Mouse (Mus musculus) kidney, postnatal 0 days (tissue): ENCODE measurements around the gene Ucp2. TPM values are rescaled to one million over a fixed set of nuclear protein-coding genes. Genes with fewer than 3 reads are reported as not detected.
A peak's percentile ranks its signal among the peaks of the same experiment; 100 is the strongest.

Experiments
- ATAC-seq: fragments of 200-750 bp; cut with Nextera tagmentation; replicated peaks from 2 replicates; pipeline ENCODE4 v1.8.0; 2017; ENCODE audit warnings: low read depth, moderate number of reproducible peaks, moderate TSS enrichment, moderate library complexity; ENCODE audit not compliant: low FRiP score
- DNase-seq: peaks from one replicate; pipeline ENCODE4 v3.0.0-alpha.2; 2016; ENCODE audit warnings: low spot score
- H3K27ac ChIP-seq: fragments of 300-500 bp; sonication (generic); 2 replicates; pipeline ENCODE4 v1.5.1; 2014; ENCODE audit warnings: mild to moderate bottlenecking
- H3K27me3 ChIP-seq: fragments of 300-500 bp; sonication (generic); 2 replicates; pipeline ENCODE4 v1.6.1; 2014; ENCODE audit warnings: low read length, mixed read lengths; ENCODE audit not compliant: insufficient read depth
- H3K36me3 ChIP-seq: fragments of 300-500 bp; sonication (generic); 2 replicates; pipeline ENCODE4 v1.6.1; 2014; ENCODE audit warnings: low read length, mixed read lengths; ENCODE audit not compliant: insufficient read depth
- H3K4me1 ChIP-seq: fragments of 300-500 bp; sonication (generic); replicated peaks from 2 replicates; pipeline ENCODE4 v1.6.1; 2014; ENCODE audit warnings: antibody characterized with exemption, low read length, mixed read lengths; ENCODE audit not compliant: insufficient read depth
- H3K4me2 ChIP-seq: fragments of 300-500 bp; sonication (generic); 2 replicates; pipeline ENCODE4 v1.6.1; 2014; ENCODE audit warnings: mild to moderate bottlenecking, low read length, moderate library complexity, mixed read lengths
- H3K4me3 ChIP-seq: fragments of 300-500 bp; sonication (generic); replicated peaks from 2 replicates; pipeline ENCODE4 v1.5.1; 2014; ENCODE audit warnings: low read depth, low read length
- H3K9ac ChIP-seq: fragments of 300-500 bp; sonication (generic); 2 replicates; pipeline ENCODE4 v1.6.1; 2014; ENCODE audit warnings: low read depth, low read length
- H3K9me3 ChIP-seq: fragments of 300-500 bp; sonication (generic); replicated peaks from 2 replicates; pipeline ENCODE4 v1.6.1; 2016; ENCODE audit warnings: low read length, inconsistent platforms, mixed read lengths
- CTCF ChIP-seq: IDR thresholded peaks from 2 replicates; pipeline ENCODE4 v1.5.1; 2016; ENCODE audit warnings: antibody characterized with exemption, low read depth, mild to moderate bottlenecking, moderate library complexity
- WGBS: fragments of 180-500 bp; shearing (Covaris S2); extraction: QIAGEN DNeasy Blood & Tissue Kit; methylation state at CpG from one replicate; pipeline ENCODE4 v1.1.7; 2014; 5-methylcytosine and 5-hydroxymethylcytosine counted together
- polyA plus RNA-seq: library from polyadenylated mRNA; unstranded; fragments of >200 nt; fragmentation: Nextera tagmentation; extraction: Ambion mirVana; gene quantifications from 2 replicates; pipeline ENCODE4 v1.2.1, GENCODE M21; 2015

Ucp2 gene
- polyA plus RNA-seq, 1 experiment from 2014 or later, result 274 TPM

DNA sequence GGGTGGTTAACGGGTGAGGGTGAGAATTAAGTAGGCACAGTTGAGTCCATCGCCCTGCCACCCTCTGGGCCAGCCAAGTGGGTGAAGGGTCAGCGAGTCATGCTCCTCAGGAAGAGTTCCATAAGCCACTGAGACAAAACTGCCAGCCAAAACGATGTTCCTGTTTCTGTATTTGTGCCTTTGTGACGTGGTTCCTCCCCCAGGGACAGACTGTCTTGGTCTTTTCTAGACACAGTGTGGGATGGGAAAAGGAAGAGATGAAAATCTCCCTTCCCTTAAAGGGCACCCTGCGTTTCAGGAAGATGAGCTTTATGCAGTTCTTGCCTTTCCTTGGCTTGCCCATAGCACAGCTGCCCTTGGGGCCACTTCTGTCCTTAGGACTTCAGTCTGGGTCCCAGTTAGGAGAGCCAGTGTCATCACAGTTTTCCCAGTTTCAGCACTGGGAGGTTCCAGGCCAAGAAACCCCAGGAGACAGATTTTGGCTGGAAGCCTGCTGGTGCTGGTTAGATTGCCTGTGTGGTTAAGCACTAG, 31.5 kb upstream of the Ucp2 start:
- no peak for DNase-seq
- Histone ChIP-seq H3K4me3 (no peak overlapping the region), H3K9me3 (no peaks in the 10 kb centered on the region), H3K4me1 (peaks cover 10% of the 10 kb centered on the region; the same call in 1 of the 2 replicates), H3K27ac (no peak overlapping the region), H3K9ac (no peak overlapping the region), H3K4me2 (no peak overlapping the region), H3K36me3 (peaks cover 11% of the 10 kb centered on the region; the same call in 1 of the 2 replicates), H3K27me3 (no peaks in the 10 kb centered on the region)
- no peak for TF ChIP-seq CTCF
- WGBS, result 74% methylated on average over 6 of the region's 6 CpGs
- no peak for ATAC-seq

DNA sequence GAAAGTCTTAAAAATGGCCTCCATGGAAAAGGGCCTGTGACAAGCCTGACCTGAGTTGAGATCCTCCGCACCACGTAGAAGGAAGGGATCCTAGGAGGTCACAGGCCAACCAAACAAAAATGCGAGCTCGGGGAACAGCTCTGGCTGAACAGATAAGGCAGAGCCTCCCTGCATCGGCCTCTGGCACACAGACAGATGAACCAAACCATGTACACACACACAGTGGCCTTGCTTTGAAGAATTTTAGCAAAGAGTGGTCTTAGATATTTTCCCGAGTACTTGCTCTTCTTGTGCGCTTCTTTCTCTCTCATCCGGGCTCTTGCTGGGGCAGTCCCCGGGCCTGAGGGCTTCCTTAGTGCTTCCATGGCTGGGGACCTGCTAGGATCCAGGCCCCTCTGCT, 29.9 kb upstream of the Ucp2 start:
- DNase-seq (no peak), ATAC-seq (no peak)
- 72% methylated on average over 9 of the region's 9 CpGs for WGBS

DNA sequence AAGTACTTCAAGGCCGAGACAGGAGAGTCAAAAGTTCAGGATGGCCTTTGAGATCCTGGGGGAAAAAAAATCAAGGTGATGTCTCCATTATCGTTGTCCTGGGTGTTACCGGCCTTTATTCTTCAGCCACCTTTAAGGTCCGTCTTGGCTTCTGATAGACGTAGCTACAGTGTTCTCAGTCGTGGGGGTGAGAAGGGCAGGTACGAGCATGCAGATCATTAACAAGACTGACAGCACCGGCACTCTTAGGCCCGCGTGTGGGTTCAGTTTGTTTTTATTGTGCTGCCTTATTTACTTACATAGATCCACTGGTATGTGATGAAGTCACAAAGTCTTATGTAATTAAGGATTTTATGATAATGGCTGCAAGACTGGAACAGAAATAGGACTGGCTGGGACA, 29.4 kb upstream of the Ucp2 start:
- H3K4me2 ChIP-seq, result no peak overlapping the region
- H3K27ac ChIP-seq, result no peak overlapping the region
- TF ChIP-seq CTCF, result no peak
- peak; percentile 22 for DNase-seq
- no peak overlapping the region for H3K9ac ChIP-seq
- ATAC-seq, result 0 out of 2 replicates have a peak, but pooled peaks have one; percentile 16
- WGBS, result 52% methylated on average over 10 of the region's 10 CpGs
- no peaks in the 10 kb centered on the region for H3K27me3 ChIP-seq
- no peak overlapping the region for H3K4me3 ChIP-seq
- peaks cover 10% of the 10 kb centered on the region; the same call in 1 of the 2 replicates for H3K4me1 ChIP-seq
- H3K9me3 ChIP-seq, result no peaks in the 10 kb centered on the region
- H3K36me3 ChIP-seq, result peaks cover 10% of the 10 kb centered on the region; the same call in 1 of the 2 replicates

More for the DNA sequence above, 29.9 kb upstream of the Ucp2 start:
- Histone ChIP-seq H3K4me2 (no peak overlapping the region), H3K36me3 (peaks cover 10% of the 10 kb centered on the region; the same call in 1 of the 2 replicates), H3K9me3 (no peaks in the 10 kb centered on the region), H3K9ac (no peak overlapping the region), H3K4me1 (peaks cover 10% of the 10 kb centered on the region; the same call in 1 of the 2 replicates), H3K27me3 (no peaks in the 10 kb centered on the region), H3K27ac (no peak overlapping the region), H3K4me3 (no peak overlapping the region)
- no peak for TF ChIP-seq CTCF

DNA sequence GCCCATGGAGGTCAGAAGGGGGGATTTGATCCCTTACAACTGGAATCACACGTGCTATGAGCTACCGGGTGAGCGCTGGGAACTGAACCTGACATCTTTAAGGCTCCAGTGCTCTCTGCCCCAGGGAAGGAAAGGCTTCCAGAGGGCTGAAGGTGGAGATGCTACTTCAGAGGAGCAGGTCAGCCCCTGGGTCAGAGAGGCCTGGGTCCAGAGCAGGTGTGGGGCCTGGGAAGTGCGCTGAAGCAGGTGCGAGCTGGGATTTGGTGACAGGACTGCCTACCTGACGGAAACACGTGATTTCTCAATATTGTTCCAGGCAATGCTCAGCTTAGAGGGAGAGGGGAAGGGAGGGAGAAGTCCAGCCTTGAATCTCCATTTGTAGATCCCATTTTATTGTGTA, 28.9 kb upstream of the Ucp2 start:
- no peak overlapping the region for H3K4me3 ChIP-seq
- TF ChIP-seq CTCF, result no peak
- H3K27me3 ChIP-seq, result no peaks in the 10 kb centered on the region
- H3K4me2 ChIP-seq, result no peak overlapping the region
- WGBS, result 83% methylated on average over 7 of the region's 7 CpGs
- DNase-seq, result no peak
- H3K9ac ChIP-seq, result no peak overlapping the region
- H3K27ac ChIP-seq, result peak overlapping the region; percentile 82; the same call in 1 of the 2 replicates
- ATAC-seq, result no peak
- H3K4me1 ChIP-seq, result peaks cover 10% of the 10 kb centered on the region; the same call in 1 of the 2 replicates
- peaks cover 12% of the 10 kb centered on the region for H3K36me3 ChIP-seq
- no peaks in the 10 kb centered on the region for H3K9me3 ChIP-seq

DNA sequence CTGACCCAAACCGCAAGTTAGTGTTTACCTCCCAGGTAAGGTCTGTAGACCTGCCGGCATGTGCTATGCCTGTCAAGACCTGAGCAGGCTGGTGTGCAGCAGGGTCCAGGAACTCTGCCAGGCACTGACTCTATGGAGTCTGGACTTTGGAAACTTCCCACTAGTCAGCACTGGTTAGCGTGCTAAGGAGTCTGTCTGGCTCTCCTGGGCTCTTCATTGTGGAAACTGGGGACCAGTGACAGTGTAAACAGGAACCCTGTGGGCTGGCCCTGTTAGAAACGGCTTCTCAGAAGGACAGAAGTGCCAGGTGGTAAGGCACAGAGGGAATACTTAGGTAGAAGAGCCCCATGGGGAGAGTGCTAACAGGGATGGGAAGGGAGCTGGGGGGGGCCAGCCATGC, 27.9 kb upstream of the Ucp2 start:
- H3K9me3 ChIP-seq, result no peaks in the 10 kb centered on the region
- DNase-seq, result peak; percentile 27
- WGBS, result 61% methylated on average over 4 of the region's 4 CpGs
- no peak for TF ChIP-seq CTCF
- H3K9ac ChIP-seq, result no peak overlapping the region
- H3K4me1 ChIP-seq, result peaks cover 10% of the 10 kb centered on the region; the same call in 1 of the 2 replicates
- H3K4me2 ChIP-seq, result 0 out of 2 replicates have a peak overlapping the region, but pooled peaks have one; percentile 23
- H3K27me3 ChIP-seq, result no peaks in the 10 kb centered on the region
- peaks cover 11% of the 10 kb centered on the region; the same call in 1 of the 2 replicates for H3K36me3 ChIP-seq
- no peak overlapping the region for H3K4me3 ChIP-seq
- ATAC-seq, result peak; percentile 89
- peak overlapping the region; percentile 82 for H3K27ac ChIP-seq

DNA sequence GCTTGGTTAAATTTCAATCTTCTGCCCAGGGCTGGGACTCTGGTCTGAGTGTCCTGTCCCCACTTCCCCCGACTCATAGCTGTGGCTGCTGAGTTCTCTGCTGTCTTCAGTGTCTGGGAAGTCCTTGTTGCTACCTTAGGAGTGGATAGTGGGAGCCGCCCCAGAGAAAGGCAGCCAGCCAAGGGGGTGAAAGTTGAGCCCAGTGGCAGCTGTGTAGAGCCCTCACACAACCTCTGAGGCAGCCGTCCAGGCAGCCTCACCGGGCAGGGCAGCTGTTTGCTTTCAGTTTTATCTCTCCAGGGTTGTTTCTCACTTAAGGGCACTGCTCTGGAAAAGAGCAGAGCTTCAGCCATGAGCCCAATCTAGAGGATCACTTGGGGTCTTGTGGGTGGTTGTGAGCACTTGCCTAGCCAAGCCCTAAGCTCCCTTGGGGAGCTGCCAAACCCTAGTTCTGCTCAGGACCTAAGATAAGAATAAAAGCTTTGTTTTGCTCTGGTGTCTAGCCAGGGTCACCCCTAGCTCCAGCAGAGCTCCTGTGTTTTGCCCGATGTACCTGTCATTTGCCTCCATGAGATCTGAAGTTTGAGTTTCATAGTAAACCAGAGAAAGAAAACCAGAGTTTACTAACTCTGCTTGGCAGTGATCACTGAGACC, 27.4 kb upstream of the Ucp2 start:
- peak; percentile 69 for DNase-seq

More for the DNA sequence above, 27.4 kb upstream of the Ucp2 start:
- Histone ChIP-seq H3K4me1 (peaks cover 10% of the 10 kb centered on the region; the same call in 1 of the 2 replicates), H3K27me3 (no peaks in the 10 kb centered on the region), H3K27ac (peak overlapping the region; percentile 82), H3K9ac (peak overlapping the region; percentile 27; the same call in 1 of the 2 replicates), H3K9me3 (no peaks in the 10 kb centered on the region), H3K4me2 (peak overlapping the region; percentile 23; the same call in 1 of the 2 replicates), H3K4me3 (no peak overlapping the region), H3K36me3 (peaks cover 8% of the 10 kb centered on the region; the same call in 1 of the 2 replicates)
- WGBS, result 23% methylated on average over 5 of the region's 5 CpGs
- peak; percentile 69 for ATAC-seq
- TF ChIP-seq CTCF, result no peak
